Mouse (Mus musculus) limb, embryonic 11.5 days (tissue): ENCODE results near the gene Fbxo8. TPM values are rescaled to one million over a fixed set of nuclear protein-coding genes. Genes with fewer than 3 reads are reported as not detected.

ENCODE experiments used
- ATAC-seq: fragments of 200-750 bp; cut with Nextera tagmentation; 2 replicates; pipeline ENCODE4 v1.8.0; 2017; ENCODE audit warnings: low read depth; ENCODE audit not compliant: insufficient number of reproducible peaks, low FRiP score, low TSS enrichment
- DNase-seq: peaks from one replicate; pipeline ENCODE4 v3.0.0-alpha.2; 2015; ENCODE audit warnings: low spot score
- H3K27ac ChIP-seq: fragments of 300-500 bp; sonication (generic); replicated peaks from 2 replicates; pipeline ENCODE4 v1.5.1; 2014; ENCODE audit warnings: low read depth, mild to moderate bottlenecking, low read length
- H3K27me3 ChIP-seq: fragments of 300-500 bp; sonication (generic); 2 replicates; pipeline ENCODE4 v1.6.1; 2014; ENCODE audit warnings: mild to moderate bottlenecking, low read length, mixed read lengths; ENCODE audit not compliant: control insufficient read depth, insufficient read depth
- H3K36me3 ChIP-seq: fragments of 300-500 bp; sonication (generic); 2 replicates; pipeline ENCODE4 v1.6.1; 2014; ENCODE audit warnings: mild to moderate bottlenecking, low read length, moderate library complexity, mixed read lengths; ENCODE audit not compliant: control insufficient read depth, insufficient read depth
- H3K4me1 ChIP-seq: fragments of 300-500 bp; sonication (generic); 2 replicates; pipeline ENCODE4 v1.6.1; 2014; ENCODE audit warnings: low read length, mixed read lengths; ENCODE audit not compliant: control insufficient read depth, insufficient read depth
- H3K4me2 ChIP-seq: fragments of 300-500 bp; sonication (generic); 2 replicates; pipeline ENCODE4 v1.6.1; 2014; ENCODE audit warnings: low read depth, mild to moderate bottlenecking, moderate library complexity; ENCODE audit not compliant: severe bottlenecking
- H3K4me3 ChIP-seq: fragments of 300-500 bp; sonication (generic); 2 replicates; pipeline ENCODE4 v1.5.1; 2014; ENCODE audit warnings: low read depth, low read length
- H3K9ac ChIP-seq: fragments of 300-500 bp; sonication (generic); 2 replicates; pipeline ENCODE4 v1.6.1; 2014; ENCODE audit warnings: mild to moderate bottlenecking, low read length
- H3K9me3 ChIP-seq: fragments of 300-500 bp; sonication (generic); 2 replicates; pipeline ENCODE4 v1.6.1; 2016; ENCODE audit warnings: low read length; ENCODE audit not compliant: control insufficient read depth
- WGBS: fragments of 180-500 bp; shearing (Covaris S2); extraction: QIAGEN DNeasy Blood & Tissue Kit; methylation state at CpG from one replicate; pipeline ENCODE4 v1.1.7; 2014; 5-methylcytosine and 5-hydroxymethylcytosine counted together
- polyA plus RNA-seq: library from polyadenylated mRNA; unstranded; fragments of >200 nt; fragmentation: Nextera tagmentation; extraction: Ambion mirVana; gene quantifications from 2 replicates; pipeline ENCODE4 v1.2.1, GENCODE M21; 2014

Fbxo8 gene
- polyA plus RNA-seq, 1 experiment from 2014 or later = 54.2 TPM

GRCm38 (mm10) chr8:56580918-56581317 lies 30.0 kb downstream of the Fbxo8 start:
- 91% methylated on average over 4 of the region's 4 CpGs for whole genome bisulfite sequencing
- Histone ChIP-seq H3K4me2 (no peak overlapping the region), H3K27me3 (no peaks in the 10 kb centered on the region), H3K36me3 (no peaks in the 10 kb centered on the region), H3K27ac (no peak overlapping the region), H3K4me3 (no peak overlapping the region), H3K4me1 (no peaks in the 10 kb centered on the region), H3K9ac (no peak overlapping the region), H3K9me3 (no peaks in the 10 kb centered on the region)
- DNase-seq = no peak
- ATAC-seq = no peak

GRCm38 (mm10) chr8:56582841-56583240 lies 32.0 kb downstream of the Fbxo8 start:
- ATAC-seq (no peak), DNase-seq (no peak)

GRCm38 (mm10) chr8:56589004-56589403 lies 38.1 kb downstream of the Fbxo8 start:
- Histone ChIP-seq H3K36me3 (no peaks in the 10 kb centered on the region), H3K9ac (no peak overlapping the region), H3K27ac (no peak overlapping the region), H3K4me2 (no peak overlapping the region), H3K27me3 (no peaks in the 10 kb centered on the region), H3K4me1 (no peaks in the 10 kb centered on the region), H3K9me3 (no peaks in the 10 kb centered on the region), H3K4me3 (no peak overlapping the region)
- 56% methylated on average over 2 of the region's 2 CpGs for WGBS
- ATAC-seq = no peak
- no peak for DNase-seq

More at GRCm38 (mm10) chr8:56582841-56583240, 32.0 kb downstream of the Fbxo8 start:
- H3K9me3 ChIP-seq = no peaks in the 10 kb centered on the region
- no peaks in the 10 kb centered on the region for H3K27me3 ChIP-seq
- no peak overlapping the region for H3K4me2 ChIP-seq
- no peak overlapping the region for H3K27ac ChIP-seq
- H3K9ac ChIP-seq = no peak overlapping the region
- H3K4me3 ChIP-seq = no peak overlapping the region
- H3K4me1 ChIP-seq = no peaks in the 10 kb centered on the region
- no peaks in the 10 kb centered on the region for H3K36me3 ChIP-seq

- H3K36me3 ChIP-seq = no peaks in the 10 kb centered on the region
- H3K9ac ChIP-seq = no peak overlapping the region
- H3K27me3 ChIP-seq = no peaks in the 10 kb centered on the region
- WGBS = 96% methylated on average over 1 of the region's 1 CpGs
- H3K4me3 ChIP-seq = no peak overlapping the region
- no peaks in the 10 kb centered on the region for H3K4me1 ChIP-seq
- no peak overlapping the region for H3K27ac ChIP-seq
- H3K9me3 ChIP-seq = no peaks in the 10 kb centered on the region
- ATAC-seq (no peak), DNase-seq (no peak)
- no peak overlapping the region for H3K4me2 ChIP-seq
Observed at GRCm38 (mm10) chr8:56591084-56591483, 40.2 kb downstream of the Fbxo8 start.

GRCm38 (mm10) chr8:56591502-56591901 lies 40.6 kb downstream of the Fbxo8 start:
- no peaks in the 10 kb centered on the region for H3K9me3 ChIP-seq
- DNase-seq (no peak), ATAC-seq (no peak)
- no peaks in the 10 kb centered on the region for H3K27me3 ChIP-seq
- H3K4me3 ChIP-seq = no peak overlapping the region
- no peaks in the 10 kb centered on the region for H3K4me1 ChIP-seq
- no peak overlapping the region for H3K4me2 ChIP-seq
- no peak overlapping the region for H3K9ac ChIP-seq
- no peaks in the 10 kb centered on the region for H3K36me3 ChIP-seq
- WGBS = 95% methylated on average over 5 of the region's 5 CpGs
- no peak overlapping the region for H3K27ac ChIP-seq

- WGBS = 22% methylated on average over 3 of the region's 3 CpGs
- no peak overlapping the region for H3K9ac ChIP-seq
- no peaks in the 10 kb centered on the region for H3K27me3 ChIP-seq
- H3K4me1 ChIP-seq = no peaks in the 10 kb centered on the region
- H3K4me2 ChIP-seq = no peak overlapping the region
- no peak overlapping the region for H3K4me3 ChIP-seq
- no peak for DNase-seq
- ATAC-seq = no peak
- H3K27ac ChIP-seq = no peak overlapping the region
- H3K9me3 ChIP-seq = no peaks in the 10 kb centered on the region
- H3K36me3 ChIP-seq = no peaks in the 10 kb centered on the region
Observed at GRCm38 (mm10) chr8:56606481-56606880, 55.6 kb downstream of the Fbxo8 start.

- no peaks in the 10 kb centered on the region for H3K36me3 ChIP-seq
- no peak overlapping the region for H3K27ac ChIP-seq
- no peak overlapping the region for H3K9ac ChIP-seq
- 89% methylated on average over 6 of the region's 6 CpGs for WGBS
- DNase-seq (no peak), ATAC-seq (no peak)
- no peak overlapping the region for H3K4me3 ChIP-seq
- H3K4me2 ChIP-seq = no peak overlapping the region
- H3K9me3 ChIP-seq = no peaks in the 10 kb centered on the region
- no peaks in the 10 kb centered on the region for H3K4me1 ChIP-seq
- no peaks in the 10 kb centered on the region for H3K27me3 ChIP-seq
Observed at GRCm38 (mm10) chr8:56611736-56612135, 60.8 kb downstream of the Fbxo8 start.

GRCm38 (mm10) chr8:56614235-56614634 lies 63.3 kb downstream of the Fbxo8 start:
- DNase-seq = no peak
- WGBS = 93% methylated on average over 1 of the region's 1 CpGs
- no peak overlapping the region for H3K9ac ChIP-seq
- H3K9me3 ChIP-seq = no peaks in the 10 kb centered on the region
- no peak overlapping the region for H3K4me3 ChIP-seq
- H3K36me3 ChIP-seq = no peaks in the 10 kb centered on the region
- no peak overlapping the region for H3K27ac ChIP-seq
- H3K27me3 ChIP-seq = no peaks in the 10 kb centered on the region
- H3K4me2 ChIP-seq = no peak overlapping the region
- ATAC-seq = no peak
- peaks cover 3% of the 10 kb centered on the region; the same call in 1 of the 2 replicates for H3K4me1 ChIP-seq

GRCm38 (mm10) chr8:56615005-56615404 lies 64.1 kb downstream of the Fbxo8 start:
- no peak overlapping the region for H3K4me2 ChIP-seq
- peaks cover under 1% of the 10 kb centered on the region; the same call in 1 of the 2 replicates for H3K27me3 ChIP-seq
- DNase-seq (peak; percentile 79), ATAC-seq (0 out of 2 replicates have a peak, but pooled peaks have one; percentile 63)
- H3K36me3 ChIP-seq = no peaks in the 10 kb centered on the region
- no peak overlapping the region for H3K9ac ChIP-seq
- 15% methylated on average over 5 of the region's 5 CpGs for WGBS
- H3K4me1 ChIP-seq = peaks cover 10% of the 10 kb centered on the region
- H3K4me3 ChIP-seq = no peak overlapping the region
- H3K27ac ChIP-seq = no peak overlapping the region
- no peaks in the 10 kb centered on the region for H3K9me3 ChIP-seq
